Mouse (Mus musculus): ENCODE data around the gene Pglyrp2.

DNA sequence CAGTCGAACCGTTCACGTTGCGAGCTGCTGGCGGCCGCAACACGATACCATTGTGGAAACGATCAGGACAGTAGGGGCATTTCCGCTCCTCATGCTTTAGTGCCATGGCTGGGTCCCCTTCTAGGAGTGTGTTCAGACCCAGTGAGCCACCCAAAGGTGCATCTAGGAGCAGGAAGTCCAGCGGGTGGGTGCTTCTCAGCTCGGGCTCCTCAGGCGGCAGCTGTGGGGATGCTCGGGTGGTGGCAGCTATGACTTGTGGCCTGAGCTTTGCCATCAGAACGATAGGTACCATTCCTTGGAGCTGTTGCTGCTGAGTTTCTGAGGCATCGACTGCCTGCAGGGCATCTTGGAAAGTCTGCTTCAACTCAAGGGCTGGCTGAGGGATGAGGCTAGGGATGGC is 47.5 kb downstream of the Pglyrp2 start:
- no peak for TF ChIP-seq CTCF (IDR thresholded peaks at IDR 0.05; ENCODE audit: low read depth, low read length)
- TF ChIP-seq POLR2A (IDR thresholded peaks at IDR 0.05; ENCODE audit: extremely low read depth, insufficient read depth, low read length), result no peak
